Mouse (Mus musculus): Measurements from ENCODE around the gene Clptm1. TPM values are rescaled to one million over a fixed set of nuclear protein-coding genes. Genes with fewer than 3 reads are reported as not detected.
"Not testable (repeated sequence)": the region's sequence is repeated elsewhere in the genome, so short reads cannot be mapped to it uniquely, and the experiment has no call there.

Gene Clptm1
- total RNA-seq, 2 experiments from 2014 or later = 15.7 to 23.2 TPM

GRCm38 (mm10) chr7:19622241-19622640 is 42.6 kb downstream of the Clptm1 start:
- ATAC-seq (replicated peaks; ENCODE audit: low FRiP score, poor library complexity, severe bottlenecking) = no peak

GRCm38 (mm10) chr7:19620811-19621210 is 44.0 kb downstream of the Clptm1 start:
- ATAC-seq (replicated peaks; ENCODE audit: low FRiP score, poor library complexity, severe bottlenecking) = no peak

DNA sequence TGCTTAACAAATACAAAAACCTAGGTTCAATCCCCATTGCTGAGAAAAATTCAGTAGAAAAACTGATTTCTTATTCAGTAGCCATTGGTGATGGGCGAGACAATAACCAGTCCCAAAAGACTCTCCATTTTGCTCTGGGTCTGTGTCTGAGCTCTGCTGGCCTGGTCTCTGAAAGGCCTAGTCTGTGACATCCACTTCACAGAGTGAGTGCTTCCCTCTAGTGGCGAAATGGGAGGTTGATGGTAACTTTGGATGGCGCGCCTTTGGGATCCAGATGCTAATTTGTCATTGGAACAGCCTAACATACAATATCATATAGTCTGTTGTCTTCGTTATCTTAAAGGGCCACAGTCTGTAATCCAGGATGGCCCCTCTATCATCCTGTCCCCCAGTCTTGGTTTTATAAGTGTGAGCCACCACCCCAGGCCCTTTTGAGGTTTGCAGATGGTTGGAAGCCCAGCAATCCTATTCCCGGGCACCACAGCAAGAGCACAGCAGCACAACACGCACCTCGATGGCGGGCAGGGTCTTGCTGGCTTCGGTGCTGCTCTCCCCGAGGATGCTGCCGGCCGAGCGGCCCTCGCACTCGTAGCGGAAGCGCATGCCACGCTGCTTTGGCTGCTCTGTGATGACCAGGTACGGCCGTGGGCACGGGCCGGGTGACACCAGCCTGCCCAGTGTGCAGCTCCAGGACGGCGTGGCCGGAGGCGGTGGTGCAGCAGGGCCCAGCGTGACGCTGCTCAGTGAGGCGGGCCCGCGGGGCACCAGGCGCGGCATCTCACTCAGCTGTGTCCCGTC is 45.6 kb downstream of the Clptm1 start:
- peak; percentile 81 for ATAC-seq (replicated peaks; ENCODE audit: low FRiP score, poor library complexity, severe bottlenecking)

DNA sequence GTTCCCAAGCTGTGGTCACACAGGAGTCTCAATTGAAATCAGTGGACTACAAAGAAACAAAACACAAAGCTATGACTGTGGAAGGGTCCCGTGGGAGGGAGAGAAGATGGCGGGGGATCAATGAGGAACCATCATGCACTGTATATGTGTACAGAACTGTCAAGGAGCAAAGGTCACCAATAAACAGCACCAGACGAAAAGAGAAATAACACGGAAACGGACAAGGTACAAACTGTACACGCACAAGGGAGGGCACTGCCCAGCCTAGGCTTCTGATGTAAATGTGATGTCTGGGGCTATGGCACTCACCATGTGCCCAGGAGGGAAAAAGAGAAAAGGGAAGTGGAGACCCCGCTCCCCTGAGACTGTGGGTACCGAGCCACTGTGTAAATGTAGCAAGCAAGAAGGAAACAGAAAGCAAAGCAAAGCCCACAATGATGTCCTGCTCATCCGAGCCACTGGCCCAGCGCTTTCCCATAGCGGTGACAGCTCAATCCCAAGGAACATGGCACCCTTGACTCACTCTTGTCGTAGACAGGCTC is 49.7 kb downstream of the Clptm1 start:
- no peak for ATAC-seq (replicated peaks; ENCODE audit: low FRiP score, poor library complexity, severe bottlenecking)

DNA sequence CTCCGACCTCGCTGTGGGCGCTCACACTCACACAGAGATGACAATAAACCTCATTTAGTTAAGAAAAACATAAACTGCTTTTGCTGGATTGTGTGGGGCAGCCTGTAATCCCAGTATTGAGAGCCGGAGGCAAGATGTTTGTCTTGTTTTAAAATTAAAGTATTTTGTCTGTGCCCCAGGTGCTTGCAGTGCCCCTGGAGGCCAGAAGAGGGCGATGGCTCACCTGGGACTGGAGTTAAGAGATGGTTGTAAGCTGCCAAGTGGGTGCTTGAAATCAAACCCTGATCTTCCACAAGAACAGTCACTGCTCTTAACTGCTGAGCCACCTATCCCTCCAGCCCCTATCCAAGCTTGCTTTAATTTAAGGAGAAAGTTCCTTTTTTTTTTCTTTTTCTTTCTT is 53.9 kb downstream of the Clptm1 start:
- ATAC-seq (replicated peaks; ENCODE audit: low FRiP score, poor library complexity, severe bottlenecking) = no peak

DNA sequence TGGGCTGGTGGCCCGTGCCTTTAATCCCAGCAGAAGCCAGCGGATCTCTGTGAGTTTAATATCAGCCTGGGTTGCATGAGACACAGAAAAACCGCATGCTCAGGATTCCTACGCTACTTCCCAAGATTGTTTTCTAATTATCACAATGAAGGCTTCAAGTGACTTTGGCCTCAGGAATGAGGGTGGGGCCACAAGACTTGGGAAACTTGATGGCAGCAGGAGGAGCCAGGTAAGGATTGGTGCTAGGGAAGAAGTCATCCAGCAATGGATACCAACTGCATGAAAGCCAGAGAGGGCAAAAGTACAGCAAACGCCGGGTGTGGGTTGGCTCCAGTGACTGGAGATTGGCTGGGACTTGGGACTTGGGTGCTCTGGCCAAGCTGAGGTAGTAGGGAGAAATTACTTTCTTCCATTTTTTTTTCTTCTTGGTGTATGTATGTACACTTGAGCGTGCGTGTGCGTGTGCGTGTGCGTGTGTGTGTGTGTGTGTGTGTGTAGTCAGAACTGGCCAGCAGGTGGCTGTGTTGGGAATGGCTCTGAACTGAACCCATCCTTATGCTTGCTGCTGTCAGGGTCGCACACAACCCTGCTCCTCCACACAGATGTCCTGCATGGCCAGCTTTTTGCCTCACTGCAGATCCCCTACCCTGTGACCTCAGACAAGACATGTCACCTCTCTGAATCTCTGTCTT is 55.0 kb downstream of the Clptm1 start:
- no peak for ATAC-seq (replicated peaks; ENCODE audit: low FRiP score, poor library complexity, severe bottlenecking)

- no peak for ATAC-seq (replicated peaks; ENCODE audit: low FRiP score, poor library complexity, severe bottlenecking)
These were observed 57.5 kb downstream of the Clptm1 start for GRCm38 (mm10) chr7:19607291-19607690.

GRCm38 (mm10) chr7:19604606-19605214 is 60.1 kb downstream of the Clptm1 start:
- not testable (repeated sequence) for ATAC-seq (replicated peaks; ENCODE audit: low FRiP score, poor library complexity, severe bottlenecking)

DNA sequence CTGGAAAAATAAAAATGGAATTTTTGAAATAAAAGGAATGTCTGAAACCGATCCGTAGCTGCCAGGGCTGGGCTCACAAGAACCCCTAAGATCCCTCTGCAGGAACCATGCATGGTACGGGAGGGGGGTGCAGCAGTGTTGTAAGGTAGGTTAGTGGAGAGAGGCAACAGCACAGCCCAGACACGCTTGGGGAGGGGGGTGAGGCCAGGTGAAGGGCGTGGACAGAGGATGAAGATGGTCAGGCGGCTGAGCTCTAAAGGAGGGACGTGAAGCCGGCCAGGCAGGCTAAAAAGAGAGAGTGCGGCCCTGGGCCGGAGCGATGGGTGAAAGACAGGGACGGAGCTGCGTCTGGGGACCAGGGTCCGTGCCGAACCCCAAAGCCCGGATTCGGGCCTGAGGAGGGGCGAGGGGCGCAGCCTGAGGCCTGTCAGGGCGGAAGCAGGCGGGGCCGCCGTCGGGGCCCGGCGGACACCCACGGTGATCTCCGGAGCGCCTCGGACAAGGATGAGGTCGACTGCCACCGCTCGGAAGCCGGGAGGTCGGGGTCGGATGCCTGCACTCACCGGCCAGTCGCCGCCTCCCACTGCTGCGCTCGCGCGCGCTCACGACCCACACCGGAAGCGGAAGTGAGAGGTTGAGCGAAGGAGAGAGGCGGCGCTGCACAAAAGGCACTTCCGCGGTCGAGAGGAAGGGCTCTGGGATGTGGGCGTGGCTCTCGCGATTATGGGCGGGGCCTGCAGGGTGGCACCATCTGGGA is 60.8 kb downstream of the Clptm1 start, which contains the start of gene Clasrp:
Gene Clasrp (minus strand): TSS at position 638 of the 757 bp plus-strand sequence.
- peak; percentile 98 for ATAC-seq (replicated peaks; ENCODE audit: low FRiP score, poor library complexity, severe bottlenecking)

GRCm38 (mm10) chr7:19603055-19603454 is 61.8 kb downstream of the Clptm1 start:
- no peak for ATAC-seq (replicated peaks; ENCODE audit: low FRiP score, poor library complexity, severe bottlenecking)

DNA sequence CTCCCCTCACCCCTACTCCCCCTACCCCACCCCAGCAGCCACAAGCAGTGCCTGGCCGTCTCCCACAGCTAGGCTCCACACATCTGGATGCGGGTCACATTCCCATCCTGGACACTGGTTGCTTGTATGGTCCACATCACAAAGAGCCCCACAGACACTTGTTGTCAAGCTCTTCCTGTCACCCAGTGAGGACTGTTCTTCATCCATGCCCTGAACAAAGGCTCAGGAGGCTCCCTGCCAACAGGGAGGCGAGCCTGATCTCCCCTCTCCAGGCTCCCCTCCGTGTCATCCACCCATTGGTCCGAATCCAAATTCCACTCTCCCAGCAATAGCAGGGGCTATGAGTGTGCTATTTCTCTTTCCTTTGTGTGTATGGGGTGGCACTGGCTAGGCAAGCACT is 64.3 kb downstream of the Clptm1 start:
- no peak for ATAC-seq (replicated peaks; ENCODE audit: low FRiP score, poor library complexity, severe bottlenecking)

DNA sequence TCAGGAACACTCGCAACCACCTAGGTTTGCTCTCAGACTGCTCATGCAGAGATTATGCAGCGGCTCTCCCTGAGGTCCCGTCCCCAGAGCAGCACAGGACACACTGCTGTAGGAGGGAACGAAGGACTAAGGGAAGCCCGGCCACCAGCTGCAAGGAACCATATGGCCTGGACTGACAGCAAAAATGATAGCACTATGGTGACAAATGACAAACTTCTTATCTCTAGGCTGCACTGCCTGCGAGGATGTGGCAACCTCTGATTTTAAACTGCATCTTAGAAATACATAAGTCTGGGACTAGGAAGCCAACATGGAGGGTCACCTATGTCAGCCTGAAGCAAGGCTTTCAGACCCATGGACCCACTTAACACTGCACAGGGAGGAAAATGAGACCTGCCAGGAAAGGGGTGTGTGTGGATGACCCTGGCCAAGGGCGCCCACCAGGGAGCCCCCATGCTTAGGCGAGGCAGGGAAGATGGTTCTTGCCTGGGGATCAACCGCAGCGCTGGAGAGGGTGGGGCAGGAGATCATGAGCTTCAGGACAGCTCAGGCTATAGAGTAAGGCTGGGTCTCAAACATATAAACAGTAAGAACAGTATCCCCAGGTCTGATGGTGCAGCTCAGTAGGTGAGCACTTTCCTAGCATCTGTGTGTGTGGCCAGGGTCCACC is 71.6 kb downstream of the Clptm1 start:
- peak; percentile 41 for ATAC-seq (replicated peaks; ENCODE audit: low FRiP score, poor library complexity, severe bottlenecking)

DNA sequence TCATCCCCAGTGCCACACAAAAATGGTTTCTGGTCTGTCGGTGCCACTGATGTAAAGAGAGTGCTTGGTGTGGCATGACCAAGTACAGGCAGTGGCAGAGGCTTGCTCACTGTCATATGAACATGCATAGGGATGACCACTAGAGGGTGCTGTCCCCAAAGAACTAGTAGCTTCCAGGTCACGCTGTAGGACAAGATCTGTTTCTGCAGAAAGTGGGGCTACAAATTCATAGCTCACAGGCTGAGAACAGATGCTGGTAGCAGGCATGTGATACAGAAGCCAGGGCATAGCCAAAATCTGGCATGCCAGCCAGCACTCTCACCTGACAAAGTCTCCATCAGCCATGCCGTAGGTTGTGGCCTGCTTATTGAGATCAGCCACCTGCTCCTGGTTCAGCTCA is 74.9 kb downstream of the Clptm1 start:
- peak; percentile 79 for ATAC-seq (replicated peaks; ENCODE audit: low FRiP score, poor library complexity, severe bottlenecking)

DNA sequence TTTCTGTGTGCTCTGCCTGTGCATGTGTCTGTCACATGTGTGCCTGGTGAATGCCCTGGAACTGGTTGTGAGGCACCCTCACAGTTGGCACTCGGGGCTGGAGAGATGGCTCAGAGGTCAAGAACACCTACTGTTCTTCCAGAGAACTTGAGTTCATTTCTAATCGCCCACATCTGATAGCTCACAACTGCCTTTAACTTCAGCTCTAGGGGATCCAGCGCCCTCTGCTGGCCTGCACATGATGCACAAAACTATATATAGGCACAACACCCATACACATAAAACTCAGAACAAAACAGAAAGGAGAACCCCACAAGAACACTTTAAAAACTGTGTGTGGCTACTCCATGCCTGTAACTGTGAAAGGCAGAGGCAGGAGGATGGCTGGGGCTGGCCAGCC is 75.6 kb downstream of the Clptm1 start:
- ATAC-seq (replicated peaks; ENCODE audit: low FRiP score, poor library complexity, severe bottlenecking) = peak; percentile 52

DNA sequence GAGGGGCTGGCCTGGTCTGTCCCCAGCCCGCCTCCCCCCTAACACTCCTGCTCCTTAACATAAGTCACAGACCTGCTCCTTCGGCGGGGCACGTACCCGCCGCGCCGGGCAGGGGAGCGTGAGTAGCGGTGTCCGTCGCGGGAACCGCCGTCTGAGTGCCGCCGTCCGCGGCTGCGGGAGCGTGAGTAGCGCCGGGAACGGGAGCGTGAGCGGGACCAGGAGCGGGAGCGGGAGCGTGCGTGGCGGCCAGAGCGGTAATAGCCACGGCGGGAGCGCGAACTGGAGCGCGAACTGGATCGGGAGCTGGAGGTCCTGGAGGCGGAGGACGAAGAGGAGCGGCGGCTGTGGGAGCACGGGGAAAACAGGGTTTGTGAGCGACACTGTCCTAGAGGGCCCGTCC is 78.6 kb downstream of the Clptm1 start:
- ATAC-seq (replicated peaks; ENCODE audit: low FRiP score, poor library complexity, severe bottlenecking) = no peak
